Mouse (Mus musculus): Measurements from ENCODE around the gene Pirb. TPM values are rescaled to one million over a fixed set of nuclear protein-coding genes. Genes with fewer than 3 reads are reported as not detected.

The Pirb gene
- total and polyA plus RNA-seq, 3 experiments: 2.2 to 6.7 (median 2.4) TPM

- Histone ChIP-seq H3K4me3 (no peak overlapping the region), H3K4me1 (ENCODE audit: control insufficient read depth, insufficient read depth, low read length) (no peaks in the 10 kb centered on the region), H3K79me2 (replicated peaks; ENCODE audit: control insufficient read depth, insufficient read depth, low read length) (no peaks in the 10 kb centered on the region), H3K27me3 (ENCODE audit: control insufficient read depth, insufficient read depth, low read length) (no peaks in the 10 kb centered on the region), H3K36me3 (ENCODE audit: control insufficient read depth, insufficient read depth, low read length) (no peaks in the 10 kb centered on the region), H3K9ac (ENCODE audit: low read depth, low read length) (no peak overlapping the region), H3K27ac (no peak overlapping the region)
- intact Hi-C loops (cut with DNase I): loop anchor here (5.0 kb wide), 1 partner anchor 67 kb away; no protein-coding TSS in a partner anchor
- TF ChIP-seq EP300 (IDR thresholded peaks at IDR 0.05; ENCODE audit: insufficient read depth, low read depth, low read length): no peak
- peak; percentile 99 for TF ChIP-seq CTCF (IDR thresholded peaks at IDR 0.05)
- peak; percentile 77 to 84 for DNase-seq
- WGBS: 66% methylated on average over 10 of the region's 10 CpGs
These were observed 45.5 kb downstream of the Pirb start for GRCm38 (mm10) chr7:3674507-3675227.

GRCm38 (mm10) chr7:3666921-3667391, 53.2 kb downstream of the Pirb start:
- intact Hi-C loops (cut with DNase I): no loop called here

GRCm38 (mm10) chr7:3665215-3666114, 54.7 kb downstream of the Pirb start, which contains the start of gene Leng1:
Gene Leng1 (minus strand): TSS chr7:3665840.
- peak within 1 kb of the TSS; percentile 96 for H3K27ac ChIP-seq
- H3K79me2 ChIP-seq (replicated peaks; ENCODE audit: control insufficient read depth, insufficient read depth, low read length): no peaks in the 10 kb centered on the region; the same call in 1 of the 2 replicates
- peaks cover 3% of the 10 kb centered on the region; the same call in 1 of the 2 replicates for H3K36me3 ChIP-seq (ENCODE audit: control insufficient read depth, insufficient read depth, low read length)
- H3K9ac ChIP-seq (ENCODE audit: low read depth, low read length): peak within 1 kb of the TSS; percentile 84
- 1% methylated on average over 45 of the region's 45 CpGs for WGBS
- TF ChIP-seq CTCF (IDR thresholded peaks at IDR 0.05) (no peak), EP300 (IDR thresholded peaks at IDR 0.05; ENCODE audit: insufficient read depth, low read depth, low read length) (peak; percentile 65), POLR2A (IDR thresholded peaks at IDR 0.05; ENCODE audit: insufficient read depth, low read depth, low read length) (peak; percentile 98)
- peaks cover 4% of the 10 kb centered on the region; the same call in 1 of the 2 replicates for H3K4me1 ChIP-seq (ENCODE audit: control insufficient read depth, insufficient read depth, low read length)
- H3K27me3 ChIP-seq (ENCODE audit: control insufficient read depth, insufficient read depth, low read length): no peaks in the 10 kb centered on the region
- peak; percentile 94 to 98 for DNase-seq
- peak within 1 kb of the TSS; percentile 76 for H3K4me3 ChIP-seq
- intact Hi-C loops (cut with DNase I): loop anchor here (1.0 kb wide), 1 partner anchor 27 kb away; the partner anchor contains the start of gene Tsen34

More at GRCm38 (mm10) chr7:3666921-3667391, 53.2 kb downstream of the Pirb start:
- Histone ChIP-seq H3K4me1 (ENCODE audit: control insufficient read depth, insufficient read depth, low read length) (peaks cover 4% of the 10 kb centered on the region; the same call in 1 of the 2 replicates), H3K27ac (no peak overlapping the region), H3K36me3 (ENCODE audit: control insufficient read depth, insufficient read depth, low read length) (peaks cover 3% of the 10 kb centered on the region; the same call in 1 of the 2 replicates), H3K9ac (ENCODE audit: low read depth, low read length) (no peak overlapping the region), H3K79me2 (replicated peaks; ENCODE audit: control insufficient read depth, insufficient read depth, low read length) (no peaks in the 10 kb centered on the region; the same call in 1 of the 2 replicates), H3K4me3 (no peak overlapping the region), H3K27me3 (ENCODE audit: control insufficient read depth, insufficient read depth, low read length) (no peaks in the 10 kb centered on the region)
- 23% methylated on average over 14 of the region's 14 CpGs for WGBS
- TF ChIP-seq CTCF (IDR thresholded peaks at IDR 0.05) (peak; percentile 38), POLR2A (IDR thresholded peaks at IDR 0.05; ENCODE audit: insufficient read depth, low read depth, low read length) (no peak)
- no peak for DNase-seq

GRCm38 (mm10) chr7:3664524-3665214, 55.5 kb downstream of the Pirb start:
- no peak for TF ChIP-seq CTCF (IDR thresholded peaks at IDR 0.05)
- TF ChIP-seq POLR2A (IDR thresholded peaks at IDR 0.05; ENCODE audit: insufficient read depth, low read depth, low read length): no peak
- no peak for TF ChIP-seq EP300 (IDR thresholded peaks at IDR 0.05; ENCODE audit: insufficient read depth, low read depth, low read length)
- H3K4me1 ChIP-seq (ENCODE audit: control insufficient read depth, insufficient read depth, low read length): peaks cover 4% of the 10 kb centered on the region; the same call in 1 of the 2 replicates
- no peak for DNase-seq
- no peaks in the 10 kb centered on the region; the same call in 1 of the 2 replicates for H3K79me2 ChIP-seq (replicated peaks; ENCODE audit: control insufficient read depth, insufficient read depth, low read length)
- intact Hi-C loops (cut with DNase I): loop anchor here (1.0 kb wide), 2 partner anchors 19 to 28 kb away; partner anchors contain the start of genes Cnot3 and Tsen34
- 20% methylated on average over 15 of the region's 15 CpGs for WGBS
- peaks cover 5% of the 10 kb centered on the region for H3K36me3 ChIP-seq (ENCODE audit: control insufficient read depth, insufficient read depth, low read length)
- peak overlapping the region; percentile 76 for H3K4me3 ChIP-seq
- H3K27ac ChIP-seq: peak overlapping the region; percentile 96
- H3K27me3 ChIP-seq (ENCODE audit: control insufficient read depth, insufficient read depth, low read length): no peaks in the 10 kb centered on the region
- H3K9ac ChIP-seq (ENCODE audit: low read depth, low read length): peak overlapping the region; percentile 84

Other genes with a start within 250 kb of the Pirb start
- not detected for gene Tarm1, start 217.8 kb downstream of the Pirb start, total RNA-seq (2021)
- gene Tarm1, start 217.8 kb downstream of the Pirb start, polyA plus RNA-seq (2012; rRNA removed): 0.16 and 0.20 TPM in 2 replicates
- gene Oscar, start 104.2 kb downstream of the Pirb start, total RNA-seq (2021): under 1 TPM in 1 of 2 experiments, not detected in 1; 0.21 TPM
- 0.45 and 0.91 TPM in 2 replicates for gene Oscar, start 104.2 kb downstream of the Pirb start, polyA plus RNA-seq (2012; rRNA removed)
- gene Ndufa3, start 103.0 kb downstream of the Pirb start, total RNA-seq (2021): 1,000 to 10,000 TPM; 1,765 to 2,117 TPM
- gene Ndufa3, start 103.0 kb downstream of the Pirb start, polyA plus RNA-seq (2012; rRNA removed): 956 and 1,299 TPM in 2 replicates
- gene Tfpt, start 90.5 kb downstream of the Pirb start, total RNA-seq (2021): 10 to 100 TPM; 16.9 to 21.1 TPM
- gene Tfpt, start 90.5 kb downstream of the Pirb start, polyA plus RNA-seq (2012; rRNA removed): 8.0 and 8.8 TPM in 2 replicates
- 10 to 100 TPM; 24.1 to 24.4 TPM for gene Prpf31, start 90.4 kb downstream of the Pirb start, total RNA-seq (2021)
- gene Prpf31, start 90.4 kb downstream of the Pirb start, polyA plus RNA-seq (2012; rRNA removed): 21.5 and 30.3 TPM in 2 replicates
- 10 to 100 TPM; 22.1 to 23.1 TPM for gene Cnot3, start 75.1 kb downstream of the Pirb start, total RNA-seq (2021)
- 20.3 and 33.2 TPM in 2 replicates for gene Cnot3, start 75.1 kb downstream of the Pirb start, polyA plus RNA-seq (2012; rRNA removed)
- 10 to 100 TPM; 11.8 to 12.8 TPM for gene Leng1, start 54.6 kb downstream of the Pirb start, total RNA-seq (2021)
- 4.8 and 5.9 TPM in 2 replicates for gene Leng1, start 54.6 kb downstream of the Pirb start, polyA plus RNA-seq (2012; rRNA removed)
- 1 to 10 TPM; 1.4 to 2.1 TPM for gene Tmc4, start 42.8 kb downstream of the Pirb start, total RNA-seq (2021)
- 3.3 and 4.9 TPM in 2 replicates for gene Tmc4, start 42.8 kb downstream of the Pirb start, polyA plus RNA-seq (2012; rRNA removed)
- 10 to 100 TPM; 60.0 to 66.6 TPM for gene Tsen34, start 27.5 kb downstream of the Pirb start, total RNA-seq (2021)
- gene Tsen34, start 27.5 kb downstream of the Pirb start, polyA plus RNA-seq (2012; rRNA removed): 80.8 and 82.3 TPM in 2 replicates
- gene Mboat7, start 26.9 kb downstream of the Pirb start, total RNA-seq (2021): 10 to 100 TPM; 19.2 to 19.7 TPM
- 24.9 and 25.0 TPM in 2 replicates for gene Mboat7, start 26.9 kb downstream of the Pirb start, polyA plus RNA-seq (2012; rRNA removed)
- 100 to 1,000 TPM; 584 to 688 TPM for gene Rps9, start 16.4 kb downstream of the Pirb start, total RNA-seq (2021)
- gene Rps9, start 16.4 kb downstream of the Pirb start, polyA plus RNA-seq (2012; rRNA removed): 761 and 901 TPM in 2 replicates
- under 1 TPM; 0.27 to 0.29 TPM for gene Gm15448, start 105.3 kb upstream of the Pirb start, total RNA-seq (2021)
- gene Gm15448, start 105.3 kb upstream of the Pirb start, polyA plus RNA-seq (2012; rRNA removed): 0.39 TPM in 1 of 2 replicates, not detected in the other
- under 1 TPM; 0.10 to 0.80 TPM for gene Pira2, start 124.7 kb upstream of the Pirb start, total RNA-seq (2021)
- gene Pira2, start 124.7 kb upstream of the Pirb start, polyA plus RNA-seq (2012; rRNA removed): 0.29 and 0.57 TPM in 2 replicates
- under 1 TPM; 0.18 to 0.25 TPM for gene Gm14548, start 177.7 kb upstream of the Pirb start, total RNA-seq (2021)
- 2.2 TPM in 1 of 2 replicates, not detected in the other for gene Gm14548, start 177.7 kb upstream of the Pirb start, polyA plus RNA-seq (2012; rRNA removed)
- under 1 TPM; 0.29 to 0.34 TPM for gene Lilra6, start 195.1 kb upstream of the Pirb start, total RNA-seq (2021)
- gene Lilra6, start 195.1 kb upstream of the Pirb start, polyA plus RNA-seq (2012; rRNA removed): 0.41 and 0.94 TPM in 2 replicates